Mouse (Mus musculus) left cerebral cortex, postnatal 25 days (tissue): ENCODE measurements at regions not wholly inside any gene's neighbourhood (a gene's known extent, or its start where the extent isn't known, plus 50 kb on each side); places are given as distances from the start of the nearest gene placed in this dataset.
"Not testable (repeated sequence)": the region's sequence is repeated elsewhere in the genome, so short reads cannot be mapped to it uniquely, and the experiment has no call there.

ENCODE experiments used
- DNase-seq, 2 experiments: peaks; one replicate each; pipeline ENCODE4 v3.0.0; 2022; ENCODE audit warnings: low spot score in 2 of 2, mixed read lengths in 1 of 2
- intact Hi-C: fragments of 180-260 bp; cut with DNase I; formaldehyde crosslinking; loops from one replicate; pipeline ENCODE4 v1.15.1; 2025

DNA sequence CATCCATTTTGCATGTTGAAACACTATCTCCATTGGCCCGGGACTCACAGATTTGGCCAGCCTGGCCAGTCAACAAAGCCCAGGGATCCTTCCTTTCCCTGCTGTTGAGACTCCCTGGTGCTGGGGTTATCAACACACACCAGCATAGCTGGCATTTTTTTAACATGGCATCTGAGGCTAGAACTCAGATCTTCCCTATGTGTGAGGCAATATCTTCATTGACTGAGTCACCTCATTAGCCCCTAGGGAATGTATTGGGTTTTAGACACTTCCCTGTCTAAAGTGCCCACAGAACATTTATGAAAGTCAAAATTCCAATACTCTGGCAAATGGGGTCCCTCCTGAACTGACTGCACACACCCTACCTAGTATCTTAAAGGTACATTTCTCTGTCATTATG is 306.8 kb upstream of the Rgma start:
- no peak for DNase-seq
- intact Hi-C loops: no loop called here

DNA sequence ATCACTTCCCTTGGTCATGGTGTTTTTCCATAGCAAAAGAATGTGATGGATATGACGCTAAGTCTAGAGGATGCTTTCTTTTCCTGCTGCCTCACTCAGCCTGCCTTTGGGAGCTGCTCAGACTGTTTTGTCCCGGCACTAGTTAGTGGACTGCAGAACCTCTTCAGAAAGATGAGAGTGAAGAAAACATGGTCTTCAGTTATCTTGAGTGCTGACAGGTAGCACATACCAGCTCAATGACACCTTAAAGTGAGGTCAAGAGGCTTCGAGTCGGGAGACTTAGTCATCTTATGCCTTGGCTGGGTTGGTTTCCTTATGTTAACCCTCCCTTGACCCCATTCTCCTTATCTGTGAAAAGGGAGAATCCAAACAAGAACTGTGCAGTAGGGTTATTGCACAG is 306.0 kb upstream of the Rgma start:
- DNase-seq: no peak
- intact Hi-C loops: no loop called here

DNA sequence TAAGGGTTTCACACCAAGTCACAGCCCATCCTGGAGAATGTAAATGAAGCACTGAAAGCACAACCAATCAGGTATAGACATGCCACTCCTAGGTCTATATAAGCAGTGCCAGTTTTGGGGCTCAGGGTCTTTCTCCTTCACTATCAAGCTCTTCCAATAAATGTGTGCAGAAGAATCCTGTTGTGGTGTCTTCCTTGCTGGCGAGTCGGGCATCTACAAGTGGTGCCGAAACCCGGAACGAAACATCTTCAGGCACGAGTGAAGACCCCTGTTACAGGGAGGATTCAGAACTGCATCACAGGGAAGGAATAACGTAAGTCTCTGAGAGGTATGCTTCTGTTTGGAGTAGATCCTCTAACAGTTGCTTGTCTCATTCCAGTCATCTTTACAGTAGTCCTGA is 299.9 kb upstream of the Rgma start:
- DNase-seq, intact Hi-C loops: not testable (repeated sequence)

DNA sequence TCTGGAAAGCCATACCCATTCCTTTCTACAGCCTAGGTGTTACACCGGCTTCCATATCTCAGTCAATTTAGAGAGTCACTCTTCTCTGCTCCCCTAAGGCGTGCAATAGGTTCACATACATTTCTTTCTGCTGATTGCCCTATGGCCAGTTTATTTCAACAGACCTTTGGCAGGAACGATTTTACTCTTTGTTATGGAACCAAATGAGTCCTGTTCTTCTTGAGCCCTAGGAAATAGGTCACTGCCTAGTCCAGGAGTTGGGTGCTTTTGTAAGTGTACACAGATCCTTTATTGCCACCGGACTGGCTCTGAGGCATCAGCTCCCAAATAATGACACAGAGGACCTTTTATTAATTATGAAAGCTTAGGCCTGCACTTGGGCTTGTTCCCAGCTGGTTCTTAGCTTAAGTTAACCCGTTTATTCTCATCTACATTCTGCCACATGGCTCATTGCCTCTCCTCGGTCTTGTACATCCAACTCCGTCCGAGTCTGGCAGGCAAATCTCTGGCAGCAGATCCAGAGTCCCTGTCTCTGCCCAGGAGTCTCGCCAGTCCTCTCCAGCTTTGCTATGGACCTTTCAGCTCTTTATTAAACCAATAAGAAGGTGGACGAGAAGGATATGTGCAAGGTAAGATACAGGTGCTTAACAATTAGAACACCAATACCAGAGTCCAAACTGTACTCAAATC is 287.7 kb upstream of the Rgma start:
- intact Hi-C loops: no loop called here
- DNase-seq: peak in 1 of 2 experiments; percentile 8

DNA sequence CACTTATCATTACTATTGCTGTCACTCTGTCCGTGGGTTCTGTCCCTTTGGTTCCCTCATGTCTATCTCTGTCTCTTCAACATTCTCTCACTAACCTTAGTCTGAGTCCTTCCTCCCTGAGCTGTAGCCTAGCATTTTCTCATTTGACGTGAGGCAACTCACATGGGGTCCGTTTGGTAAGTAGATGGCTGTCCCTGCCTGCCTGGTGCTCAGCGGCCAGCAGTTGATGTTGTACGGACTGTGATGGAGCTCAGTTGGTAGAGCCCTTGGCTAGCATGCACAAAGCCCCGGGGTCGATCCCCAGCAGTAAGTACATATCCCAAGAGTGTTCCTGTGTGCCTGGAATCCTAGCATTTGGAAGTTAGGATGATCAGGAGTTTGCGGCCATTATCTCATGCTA is 287.0 kb upstream of the Rgma start:
- DNase-seq: no peak
- intact Hi-C loops: no loop called here

DNA sequence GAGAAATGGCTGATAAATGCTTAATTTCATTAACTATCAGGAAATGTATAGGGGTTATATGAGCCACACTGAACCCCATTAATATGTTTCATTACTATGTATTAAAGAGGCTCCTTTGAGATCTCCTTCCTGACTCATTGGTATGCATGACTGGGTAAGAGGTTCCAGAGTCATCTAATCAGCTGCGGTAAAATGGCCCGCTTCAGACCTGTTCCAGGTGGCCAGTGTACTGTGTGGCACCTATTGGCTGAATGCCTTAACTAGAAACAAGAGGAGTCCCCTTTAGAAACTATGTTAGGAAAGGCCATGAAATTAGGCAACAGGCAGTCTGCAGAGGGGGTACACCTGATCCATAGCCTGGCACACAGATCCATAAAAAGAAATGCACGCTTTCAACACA is 283.6 kb upstream of the Rgma start:
- intact Hi-C loops: no loop called here
- no peak for DNase-seq

DNA sequence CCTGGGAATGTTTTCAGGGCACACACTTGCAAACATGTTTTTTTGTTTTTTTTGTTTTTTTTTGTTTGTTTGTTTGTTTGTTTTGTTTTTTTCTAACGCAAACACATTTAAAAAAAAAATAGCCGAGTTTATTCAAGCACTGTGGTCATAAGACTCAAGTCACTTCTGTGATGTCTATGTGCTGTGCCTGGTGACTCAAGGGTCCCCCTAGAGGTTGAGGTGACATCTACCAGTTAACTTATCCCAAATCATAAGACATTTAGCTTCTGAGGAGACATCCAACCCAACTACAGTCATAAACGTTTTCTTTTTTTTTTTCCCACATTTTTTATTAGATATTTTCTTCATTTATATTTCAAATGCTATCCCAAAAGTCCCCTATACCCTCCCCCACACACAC is 281.2 kb upstream of the Rgma start:
- DNase-seq: no peak
- intact Hi-C loops: no loop called here

DNA sequence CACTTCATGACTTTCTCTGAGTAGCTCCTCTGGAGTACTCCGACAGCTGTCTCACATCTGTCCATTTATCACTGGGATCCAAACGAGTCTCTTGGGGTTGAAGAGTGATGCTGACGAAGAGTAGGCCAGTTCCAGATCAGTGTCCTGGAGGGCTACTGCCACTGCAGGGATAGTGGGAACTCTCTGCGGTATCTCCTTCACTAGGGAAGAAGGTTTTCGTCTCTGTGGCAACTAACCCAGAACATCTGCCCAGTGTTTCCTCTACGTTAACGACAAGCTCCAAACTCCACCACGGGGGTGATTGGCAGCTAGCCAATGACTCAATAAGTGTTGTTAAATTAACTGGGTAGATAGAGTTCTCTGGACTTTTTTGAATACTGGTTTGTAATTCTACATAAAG is 256.4 kb upstream of the Rgma start:
- no peak for DNase-seq

DNA sequence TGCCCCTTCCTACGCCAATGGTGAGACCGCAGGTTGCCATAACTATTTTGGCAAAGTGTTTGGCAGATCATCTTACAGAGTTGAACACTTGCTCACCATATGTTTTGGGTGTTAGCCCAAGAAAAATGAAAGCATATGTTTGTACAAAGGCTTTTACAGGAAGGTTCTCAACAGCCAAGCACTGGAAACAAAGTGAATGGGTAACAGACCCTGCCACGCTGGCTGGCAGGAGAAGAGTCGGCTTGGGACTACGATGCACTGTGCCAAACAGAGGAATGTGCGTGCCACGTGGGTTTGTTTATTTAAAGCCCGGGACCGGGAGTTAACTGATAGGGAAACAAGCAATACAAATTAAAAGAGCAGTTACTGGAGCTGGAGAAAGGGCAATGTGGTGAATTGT is 255.0 kb upstream of the Rgma start:
- intact Hi-C loops: no loop called here
- DNase-seq: peak in 1 of 2 experiments; percentile 28

More for the DNA sequence above, 256.4 kb upstream of the Rgma start:
- intact Hi-C loops: no loop called here

DNA sequence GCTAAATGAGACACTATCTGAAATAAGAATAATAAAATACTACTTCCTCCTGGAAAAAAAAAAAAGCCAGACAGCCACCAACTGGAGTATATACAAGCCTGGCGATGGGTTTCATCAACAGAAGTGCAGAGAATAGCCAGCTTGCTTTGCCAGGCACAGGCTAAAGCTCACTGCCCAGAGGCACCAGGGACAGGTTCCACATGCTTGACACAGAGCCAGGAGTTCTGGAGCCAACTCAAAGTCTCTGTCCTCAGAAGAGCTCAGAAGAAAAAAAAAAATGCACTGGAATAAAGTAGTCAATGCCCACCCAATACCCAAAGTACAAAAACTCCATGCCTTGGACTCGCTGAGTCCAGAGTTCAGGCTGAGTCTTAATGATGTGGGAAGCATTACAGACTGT is 250.3 kb upstream of the Rgma start:
- DNase-seq: no peak
- intact Hi-C loops: no loop called here

DNA sequence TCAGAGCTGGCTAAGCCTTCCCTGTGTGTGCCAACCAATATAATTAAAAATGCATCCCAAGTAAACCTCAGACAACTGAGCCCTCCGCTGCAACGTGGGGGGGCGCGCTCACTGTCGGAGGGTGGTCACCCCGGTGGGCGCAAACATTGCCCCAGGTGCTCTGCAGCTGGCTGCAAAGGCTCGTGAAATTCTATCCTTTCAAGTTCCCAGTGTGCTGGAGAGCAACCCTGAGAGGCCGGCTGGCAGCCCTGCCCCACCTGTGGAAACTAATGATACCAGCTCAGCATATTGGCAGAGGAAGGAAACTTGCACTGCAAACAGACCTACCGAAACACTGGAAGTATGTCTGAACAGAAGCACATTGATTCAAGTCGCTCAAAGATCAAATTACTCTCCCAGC is 249.4 kb upstream of the Rgma start:
- intact Hi-C loops: no loop called here
- no peak for DNase-seq

DNA sequence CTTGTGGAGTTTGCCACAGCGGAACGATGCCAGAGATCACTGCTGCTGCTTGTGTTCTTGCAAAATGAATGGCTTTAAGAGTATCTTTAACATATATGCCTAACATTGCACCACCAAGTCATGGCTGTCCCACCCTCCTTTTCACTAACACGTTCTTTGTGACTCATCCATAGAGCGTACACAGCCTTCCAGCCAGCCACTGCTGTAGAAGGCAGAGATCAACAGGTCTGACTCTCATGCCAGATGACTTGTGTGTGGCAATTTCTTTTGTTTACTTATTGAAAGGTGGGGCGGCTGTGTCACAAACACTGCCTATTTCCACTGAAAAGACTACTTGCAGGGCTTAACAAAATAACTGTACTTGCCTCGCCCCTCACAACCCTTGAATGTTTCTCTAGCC is 239.5 kb upstream of the Rgma start:
- DNase-seq: no peak
- intact Hi-C loops: no loop called here

DNA sequence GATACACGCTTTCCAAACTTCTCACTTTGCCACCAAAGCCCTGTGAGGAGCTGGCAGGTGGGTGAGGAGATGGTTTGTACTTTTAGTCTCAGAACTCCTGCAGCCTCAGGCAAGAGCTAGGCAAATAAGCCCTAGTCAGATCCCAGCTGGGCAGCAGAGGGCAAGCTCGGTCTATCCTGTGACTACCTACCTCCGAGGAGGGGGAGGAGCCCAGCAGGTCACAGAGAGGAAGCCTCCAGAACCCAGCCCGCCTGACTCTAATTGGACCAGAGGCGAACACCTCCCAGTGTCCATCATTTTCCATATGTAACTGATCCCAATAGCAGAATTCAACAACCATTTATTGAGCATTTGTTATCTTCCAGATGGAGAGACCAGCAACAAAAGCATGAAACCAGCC is 237.0 kb upstream of the Rgma start:
- DNase-seq: no peak
- intact Hi-C loops: no loop called here

DNA sequence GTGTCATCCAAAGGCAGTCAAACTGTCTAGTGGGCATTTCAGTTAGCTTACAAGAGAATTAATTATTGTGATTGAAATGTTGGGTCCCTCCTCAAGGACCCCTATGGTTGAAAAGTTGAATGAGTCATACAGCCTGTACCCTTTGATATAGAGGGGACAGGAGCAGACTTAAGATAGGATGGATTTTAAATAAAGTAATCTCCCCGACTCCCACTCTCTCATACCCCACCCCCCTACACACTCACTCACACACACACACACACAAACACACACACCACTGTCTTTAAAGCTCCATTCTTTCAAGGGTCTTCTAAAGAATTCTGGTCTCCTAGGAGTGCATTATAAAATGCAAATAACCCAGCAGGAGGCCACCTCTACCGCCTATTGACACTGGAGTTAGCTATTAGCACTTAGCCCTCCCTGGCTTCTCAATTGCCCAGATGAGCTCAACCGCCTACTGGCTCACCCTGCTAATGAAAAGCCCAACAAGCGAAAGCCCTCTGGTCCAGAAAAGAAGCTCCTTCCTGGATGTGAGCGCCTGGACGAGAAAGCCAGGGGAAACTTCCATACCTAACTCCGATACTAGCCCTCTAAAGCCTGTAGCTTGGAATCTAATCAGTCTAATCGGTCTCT is 236.3 kb upstream of the Rgma start:
- no peak for DNase-seq
- intact Hi-C loops: no loop called here

DNA sequence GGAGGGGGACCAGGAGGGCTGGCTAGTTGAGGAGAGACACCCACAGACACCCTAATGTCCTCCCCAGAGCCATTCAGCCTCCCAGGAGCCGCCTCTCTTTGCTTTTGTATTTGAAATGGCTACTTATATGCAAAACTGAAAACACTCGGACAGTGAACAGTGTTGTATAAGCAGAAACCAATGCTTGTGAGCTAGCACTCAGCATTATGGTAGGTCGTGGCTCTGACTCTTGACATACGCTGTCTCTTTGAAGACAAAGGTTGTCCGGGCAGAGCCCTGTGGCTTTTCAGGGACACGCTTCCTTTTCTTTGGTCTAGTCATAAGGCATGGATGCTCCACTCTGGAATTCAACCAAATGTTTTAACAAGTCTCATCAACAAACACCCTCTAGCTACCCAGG is 235.4 kb upstream of the Rgma start:
- intact Hi-C loops: no loop called here
- no peak for DNase-seq

DNA sequence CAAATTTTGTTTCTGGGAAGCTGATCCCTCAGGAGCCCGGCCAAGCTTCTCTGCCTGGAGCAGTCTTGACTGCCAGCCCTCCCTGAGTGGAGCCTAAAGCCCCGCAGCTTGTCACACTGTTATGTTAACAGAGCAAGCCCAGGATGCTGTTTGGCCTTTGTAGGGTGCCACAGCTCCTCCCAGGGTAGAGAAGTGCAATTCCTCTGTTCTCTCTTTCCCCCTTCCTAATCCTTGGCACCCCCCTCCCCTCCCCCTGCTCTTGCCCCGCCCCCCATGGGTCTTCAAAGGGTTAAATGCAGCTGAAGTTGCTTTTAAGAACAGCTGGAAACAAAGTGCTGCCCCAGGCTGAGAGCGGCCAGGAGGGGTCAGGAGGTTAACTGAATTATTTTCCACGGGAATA is 234.1 kb upstream of the Rgma start:
- DNase-seq: no peak
- intact Hi-C loops: no loop called here

DNA sequence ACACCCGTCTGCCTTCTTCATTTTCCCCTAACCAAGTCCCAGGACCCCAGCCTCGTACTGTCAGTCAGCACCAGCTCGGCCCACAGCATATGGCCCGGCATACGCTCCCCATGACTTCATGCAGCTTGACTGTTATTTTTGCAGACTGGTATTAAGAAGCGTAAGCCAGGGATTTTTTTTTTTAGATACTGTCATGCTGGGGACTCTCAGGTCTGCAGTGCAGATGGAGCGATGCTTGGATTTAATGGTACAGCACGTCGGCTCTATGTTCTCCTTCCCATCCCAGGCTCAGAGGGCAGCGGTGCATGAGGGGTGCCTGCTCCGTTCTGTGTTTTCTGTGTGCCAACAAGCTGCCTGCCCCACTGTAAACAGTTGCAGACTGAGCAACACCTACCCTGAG is 231.4 kb upstream of the Rgma start:
- no peak for DNase-seq
- intact Hi-C loops: no loop called here

DNA sequence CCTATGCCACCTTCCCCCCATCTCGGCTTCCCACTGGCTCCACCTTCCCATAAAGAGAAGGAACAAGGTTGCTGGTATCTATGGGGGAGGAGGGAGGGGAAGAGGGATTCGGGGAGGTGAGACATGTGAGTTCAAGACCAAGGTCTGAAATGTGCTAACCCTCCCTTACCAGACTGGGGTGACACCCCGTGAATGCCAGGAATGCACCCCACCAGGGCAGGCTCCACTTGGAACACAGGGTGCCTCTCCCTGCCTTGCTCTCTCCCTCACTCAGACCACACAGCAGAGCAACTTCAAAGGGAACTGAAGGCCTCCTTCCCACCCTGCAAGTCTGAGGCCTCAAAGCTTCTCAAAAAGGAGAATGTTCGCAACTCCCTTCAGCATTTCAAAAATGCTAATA is 230.5 kb upstream of the Rgma start:
- no peak for DNase-seq
- intact Hi-C loops: loop anchor here (5.0 kb wide), 1 partner anchor 232 kb away; the partner anchor contains the start of gene Rgma

DNA sequence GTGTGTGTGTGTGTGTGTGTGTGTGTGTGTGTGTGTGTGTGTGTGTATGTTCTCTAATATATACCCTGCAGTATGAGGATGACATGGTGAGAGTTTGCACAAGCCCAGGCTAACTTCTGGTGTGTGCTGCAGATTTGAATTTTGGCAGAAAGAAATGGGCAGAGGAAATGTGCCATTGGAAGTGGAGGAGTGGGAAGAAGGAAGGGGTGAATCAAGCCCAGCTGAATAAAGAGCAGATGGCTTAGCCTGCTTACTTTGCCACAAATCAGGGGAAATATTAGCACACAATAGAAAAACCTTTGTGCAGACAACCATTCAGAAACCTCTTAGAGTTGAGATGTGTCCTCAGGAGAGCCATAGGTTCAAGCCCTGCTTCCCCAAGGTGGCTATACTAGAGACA is 228.1 kb upstream of the Rgma start:
- DNase-seq: no peak
- intact Hi-C loops: loop anchor here (5.0 kb wide), 1 partner anchor 230 kb away; the partner anchor contains the start of gene Rgma

DNA sequence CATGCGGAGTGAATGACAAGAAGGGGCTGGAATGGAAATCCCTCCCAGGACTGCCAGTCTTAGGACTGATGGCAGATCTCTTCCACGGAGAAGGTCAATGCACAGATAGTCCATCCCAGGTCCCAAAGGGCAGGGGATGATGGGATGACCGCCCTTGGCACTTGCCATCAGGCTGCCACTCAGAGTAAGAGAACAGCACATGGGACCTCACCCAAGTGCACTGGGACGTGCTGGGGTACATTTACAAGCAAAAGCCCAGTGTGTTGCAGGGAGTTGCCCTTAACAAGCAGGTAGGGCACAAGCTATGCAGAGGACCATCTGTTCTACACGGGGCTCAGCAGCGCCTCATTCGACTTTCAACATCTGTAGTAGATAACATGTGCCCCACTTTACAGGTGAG is 224.9 kb upstream of the Rgma start:
- DNase-seq: no peak
- intact Hi-C loops: no loop called here

DNA sequence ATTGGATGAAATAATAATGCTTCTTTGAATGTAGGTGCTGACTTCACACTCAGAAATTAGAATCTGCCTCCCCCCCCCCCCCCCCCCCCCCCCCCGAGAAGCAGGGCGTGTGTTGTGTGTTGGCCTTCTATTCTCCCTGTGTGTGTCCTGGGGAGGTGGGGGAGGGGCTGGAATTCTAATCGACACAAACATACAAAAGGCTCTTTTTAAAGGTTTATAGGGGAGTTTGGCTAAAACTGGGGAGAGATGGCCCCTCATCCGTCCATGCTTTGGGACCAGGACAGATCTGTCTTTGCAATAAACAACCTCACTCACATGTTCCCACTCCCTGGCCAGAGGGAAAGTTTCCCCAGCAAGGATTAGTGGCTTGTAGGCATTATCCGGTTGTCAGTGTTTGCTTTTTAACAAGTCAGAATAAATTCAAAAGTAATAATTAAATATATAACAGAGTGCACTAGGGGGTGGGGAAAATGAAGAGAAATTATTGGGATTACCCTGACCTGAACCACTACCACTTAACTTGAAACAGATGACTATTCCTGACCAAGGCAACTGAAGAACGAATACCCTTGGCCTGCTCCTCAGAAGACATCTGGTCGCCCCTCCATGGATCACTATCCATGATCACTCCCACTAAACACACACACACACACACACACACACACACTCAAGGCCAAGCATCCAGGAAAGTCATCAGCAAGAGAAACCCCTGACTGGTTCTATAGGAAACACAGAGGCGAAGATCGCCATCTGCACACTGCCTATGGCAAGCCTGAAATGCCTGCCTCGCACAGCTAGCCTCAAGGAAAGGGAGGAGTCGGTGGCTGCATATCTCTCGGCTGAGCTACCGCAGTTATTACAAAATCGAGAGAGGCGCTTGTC is 223.5 kb upstream of the Rgma start:
- DNase-seq: no peak
- intact Hi-C loops: no loop called here
